Mouse (Mus musculus): ENCODE data around the gene Spcs2.

Gene Spcs2

GRCm38 (mm10) chr7:99858813-99859585 lies 4.3 kb downstream of the Spcs2 start, which contains the start of gene Xrra1:
Gene Xrra1, plus strand, starts transcription at chr7:99859116.
- peak; percentile 100 for DNase-seq

DNA sequence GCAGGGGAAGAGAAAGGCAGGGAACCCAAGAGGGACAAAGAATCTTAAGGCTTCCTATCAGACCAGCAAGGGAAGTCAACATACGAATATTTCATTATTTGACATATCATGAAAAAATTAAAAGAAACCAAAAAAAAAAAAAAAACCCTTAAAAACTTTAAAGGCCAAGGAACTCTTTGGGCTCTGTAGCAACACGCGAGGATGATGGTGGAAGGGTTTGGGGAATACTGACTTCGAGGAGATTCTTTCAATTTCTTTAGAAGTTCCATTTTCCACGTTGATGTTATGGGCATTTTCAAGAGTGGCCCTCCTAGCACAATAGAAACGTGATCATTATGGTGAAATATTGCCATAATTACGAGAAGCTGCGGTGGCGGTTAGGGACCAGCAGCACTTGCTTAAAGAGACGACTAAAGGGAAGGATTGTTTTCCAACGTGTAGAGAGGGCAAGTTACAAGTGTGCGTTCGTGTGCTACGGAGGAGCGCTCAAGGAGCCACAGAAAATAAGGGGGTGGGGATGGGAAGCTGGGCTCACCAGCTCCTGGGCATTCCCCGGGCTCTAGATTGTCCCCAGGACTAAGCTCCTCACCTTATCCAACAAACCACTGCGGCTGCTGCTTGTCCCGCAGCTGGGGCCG lies 5.0 kb downstream of the Spcs2 start:
- no peak for DNase-seq

DNA sequence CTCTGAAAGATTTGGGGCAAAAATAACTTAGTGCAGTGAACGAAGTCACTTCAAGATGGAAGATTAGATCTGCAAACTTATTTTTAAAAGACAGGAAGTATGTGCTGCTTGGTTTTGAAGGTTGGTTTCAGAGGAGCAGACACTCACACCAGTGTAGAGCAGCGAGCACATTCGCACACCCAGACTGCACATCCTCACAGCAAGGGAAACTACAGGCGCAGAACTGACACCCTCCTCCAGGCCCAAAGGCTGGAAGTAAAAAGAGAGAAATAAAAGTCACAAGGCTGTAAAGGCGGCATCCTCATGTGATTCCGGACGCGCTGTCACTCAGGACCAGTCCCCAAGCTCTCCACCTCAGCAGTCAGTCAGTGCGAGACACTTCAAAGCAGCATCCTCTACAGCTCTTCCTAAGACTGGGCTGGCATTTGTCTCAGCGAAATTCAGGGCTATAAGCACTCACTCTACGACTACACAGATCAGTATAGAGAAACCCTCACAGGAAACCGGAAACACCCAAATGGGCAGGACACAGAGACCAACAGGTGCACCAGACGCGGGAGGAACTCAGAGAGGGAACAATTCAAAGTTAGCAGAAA lies 6.9 kb downstream of the Spcs2 start:
- DNase-seq = no peak

- no peak for DNase-seq
Observed at GRCm38 (mm10) chr7:99854311-99854710, 9.0 kb downstream of the Spcs2 start.

DNA sequence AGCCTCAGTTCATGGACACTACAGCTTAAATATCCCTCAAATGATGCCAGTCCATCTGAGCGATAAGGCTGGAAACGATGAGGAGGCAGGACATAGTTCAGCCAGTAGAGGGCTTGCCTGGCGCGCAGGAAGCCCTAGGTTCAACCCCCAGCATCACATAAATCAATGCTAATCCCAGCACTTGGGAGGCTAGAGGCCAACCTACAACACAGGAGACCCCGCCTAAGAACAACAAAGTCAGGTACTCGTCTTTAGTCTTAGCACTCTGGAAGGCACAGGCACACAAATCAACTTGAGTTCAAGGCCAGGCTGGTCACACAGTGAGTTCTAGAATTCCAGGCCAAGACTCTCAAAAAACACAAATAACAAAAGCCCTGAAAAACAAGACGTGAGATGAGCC lies 9.9 kb downstream of the Spcs2 start:
- DNase-seq = no peak

DNA sequence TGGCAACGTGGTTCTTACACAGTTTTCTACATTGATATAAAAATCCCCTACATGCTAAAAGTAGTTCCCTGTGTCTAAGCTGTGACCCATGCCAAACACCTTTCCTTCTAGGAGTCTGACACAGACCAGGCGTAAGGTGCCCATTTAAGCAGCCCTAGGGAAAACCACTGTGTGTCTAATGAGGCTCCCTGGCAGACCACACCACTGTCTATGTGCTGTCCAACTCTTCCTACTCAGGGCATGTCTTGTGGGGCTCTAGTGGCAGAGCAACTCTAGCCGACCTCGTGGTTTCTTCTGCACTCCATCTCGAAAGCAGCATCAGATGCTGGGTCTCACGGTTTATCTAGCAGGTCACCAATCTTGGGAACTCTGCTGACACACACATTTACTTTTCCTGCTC lies 11.6 kb downstream of the Spcs2 start:
- no peak for DNase-seq

- DNase-seq = no peak
Observed at GRCm38 (mm10) chr7:99851121-99851520, 12.1 kb downstream of the Spcs2 start.

GRCm38 (mm10) chr7:99850534-99850933 lies 12.7 kb downstream of the Spcs2 start:
- no peak for DNase-seq

DNA sequence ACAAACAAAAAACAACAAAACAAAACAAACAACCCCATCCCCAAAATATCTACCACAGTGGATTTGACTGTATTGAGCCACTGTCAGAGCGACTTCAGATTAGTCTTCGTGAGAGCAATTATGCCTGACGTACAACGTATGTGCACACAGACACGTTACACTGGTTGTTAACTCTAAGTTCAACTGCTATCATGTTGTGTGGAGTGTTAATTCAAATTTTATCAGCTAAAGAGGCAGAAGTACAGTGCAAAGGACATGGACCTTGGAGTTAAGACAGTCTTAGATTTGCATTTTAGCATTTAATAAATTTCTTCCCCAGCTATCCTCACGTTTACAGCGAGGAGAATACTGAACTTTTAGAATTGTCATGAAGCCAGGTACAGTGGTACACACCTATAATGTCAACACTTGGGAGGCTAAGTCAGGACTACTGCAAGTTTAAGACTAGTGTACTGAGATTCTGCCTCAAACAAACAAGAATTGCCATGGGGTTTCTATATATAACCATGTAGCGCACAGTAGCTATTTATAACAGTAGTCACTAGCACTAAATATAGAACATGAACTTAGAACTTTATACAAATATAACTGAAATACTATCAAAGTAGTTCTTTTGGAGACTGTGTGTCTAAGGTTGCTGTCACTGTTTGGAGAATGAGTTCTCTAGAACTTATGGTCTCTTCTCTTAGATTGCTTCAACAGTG lies 17.6 kb downstream of the Spcs2 start:
- DNase-seq = no peak

GRCm38 (mm10) chr7:99838241-99838640 lies 25.0 kb downstream of the Spcs2 start:
- DNase-seq = peak; percentile 72

- no peak for DNase-seq
Observed at GRCm38 (mm10) chr7:99837358-99838071, 25.7 kb downstream of the Spcs2 start.

DNA sequence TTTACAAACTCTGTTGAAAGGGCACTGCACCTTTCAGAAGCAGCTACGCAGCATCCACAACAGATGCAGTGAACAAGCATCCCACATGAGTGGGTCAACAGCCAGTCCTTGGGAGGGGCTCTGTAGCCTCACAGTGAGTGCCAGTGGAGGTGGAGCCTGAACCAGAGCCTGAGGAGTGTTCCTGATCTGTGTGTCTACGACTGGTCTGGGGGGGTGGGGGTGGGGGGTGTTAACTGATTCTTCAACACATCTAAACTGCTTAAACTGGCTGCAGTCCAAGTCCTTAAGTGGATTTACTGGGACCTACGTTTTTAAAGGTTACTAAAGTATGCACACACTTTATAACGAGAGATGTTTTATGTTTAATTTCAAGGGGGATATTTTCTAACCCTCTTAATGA lies 26.5 kb downstream of the Spcs2 start:
- DNase-seq = peak; percentile 43

DNA sequence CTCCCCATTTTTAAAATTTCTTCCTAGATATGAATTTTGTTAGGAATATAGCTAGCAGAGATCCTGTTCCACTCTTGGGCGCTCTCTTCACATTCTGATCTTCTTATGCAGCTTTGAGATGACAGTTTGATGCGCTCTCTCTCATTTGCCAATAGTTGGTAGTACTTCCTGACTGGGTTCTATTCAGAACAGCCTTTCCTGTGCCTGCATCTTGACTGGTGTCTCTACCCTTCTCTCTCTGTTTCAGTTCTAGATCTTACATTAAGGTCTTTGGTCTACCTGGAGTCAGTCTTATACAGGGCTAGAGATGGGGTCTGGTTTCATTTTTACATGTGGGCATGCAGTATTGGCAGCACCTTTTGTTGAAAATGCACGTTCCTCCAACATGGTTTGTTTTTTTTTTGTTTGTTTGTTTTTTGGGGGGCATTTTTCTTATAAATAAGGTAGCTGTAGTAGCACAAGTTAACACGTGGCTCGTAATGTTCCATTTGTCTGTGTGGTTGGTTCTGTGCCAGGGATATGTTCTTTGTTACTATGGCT lies 28.9 kb downstream of the Spcs2 start:
- DNase-seq = no peak

DNA sequence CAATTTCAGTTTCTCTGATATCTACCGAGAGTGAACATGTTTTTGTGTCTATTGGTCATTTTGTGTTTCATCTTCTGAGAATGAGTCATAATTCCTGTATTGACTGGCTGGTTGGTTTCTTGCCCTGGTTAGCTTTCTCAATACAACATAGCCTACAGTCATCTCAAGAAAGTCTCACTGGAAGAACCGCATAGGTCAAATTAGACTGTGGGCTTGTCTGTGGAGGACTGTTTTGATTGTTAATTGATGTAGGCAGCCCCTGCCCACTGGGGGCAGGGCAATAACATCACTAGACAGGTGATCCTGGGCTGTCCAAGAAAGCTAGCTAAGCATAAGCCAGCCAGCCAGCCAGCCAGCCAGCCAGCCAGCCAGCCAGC lies 29.4 kb downstream of the Spcs2 start:
- no peak for DNase-seq

DNA sequence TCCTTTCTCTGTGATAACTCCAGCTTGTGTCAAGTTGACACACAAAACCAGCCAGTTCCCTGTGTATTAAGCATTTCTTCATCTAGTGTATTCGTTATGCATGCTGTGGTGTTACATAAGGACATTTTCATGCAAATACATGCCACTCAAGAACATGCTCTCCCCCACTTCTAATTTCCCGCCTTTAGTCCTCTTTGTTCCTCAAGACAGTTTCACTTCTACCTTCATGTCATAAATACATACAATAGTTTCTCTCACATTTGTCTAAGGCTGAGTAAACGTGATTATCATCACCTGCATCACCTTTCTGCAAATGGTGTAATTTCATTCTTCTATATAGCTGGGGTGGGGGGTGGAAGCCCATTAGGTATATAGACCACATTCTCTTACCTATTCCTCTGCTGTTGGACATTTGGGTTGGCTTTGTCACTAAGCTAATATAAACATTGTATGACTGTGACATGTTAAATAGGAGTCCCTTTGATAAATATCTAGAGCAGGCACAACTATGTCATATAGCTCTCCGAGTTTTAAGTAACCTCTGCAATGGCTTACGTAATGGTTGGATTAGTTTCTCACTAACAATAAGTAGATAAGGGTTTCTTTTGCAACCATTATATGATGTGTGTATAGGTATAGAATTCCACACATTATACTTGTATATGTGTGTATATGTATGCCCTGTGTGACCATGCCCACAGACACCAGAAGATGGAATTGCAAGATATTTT lies 30.0 kb downstream of the Spcs2 start:
- DNase-seq = no peak

DNA sequence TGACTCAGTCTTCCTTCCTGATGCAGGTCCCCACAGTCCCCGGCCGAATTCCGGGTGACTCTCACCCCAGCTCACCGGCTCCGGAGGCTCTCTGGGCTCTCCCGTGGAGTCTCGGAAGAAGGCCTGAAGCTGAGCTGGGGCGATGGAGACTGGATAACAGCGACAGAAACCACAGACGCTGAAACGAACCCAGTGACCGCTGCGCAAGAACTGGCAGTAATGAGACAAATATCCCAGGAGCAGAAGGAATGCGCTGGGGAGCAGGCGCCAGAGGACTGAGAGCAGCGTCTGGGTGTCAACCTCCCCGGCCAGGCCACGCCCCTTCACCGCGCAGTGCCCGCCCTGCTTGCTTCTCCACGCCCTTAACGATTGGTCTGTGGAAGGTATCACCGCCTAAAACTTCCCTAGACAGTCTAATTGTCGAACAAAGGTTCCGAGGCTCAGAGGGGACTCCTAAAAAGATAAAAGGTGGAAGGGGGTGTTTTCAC lies 35.1 kb downstream of the Spcs2 start, which contains the start of gene Neu3:
Gene Neu3 (minus strand): TSS at position 335 of the 488 bp plus-strand sequence.
- peak; percentile 93 for DNase-seq

- no peak for DNase-seq
Observed at GRCm38 (mm10) chr7:99826096-99826495, 37.2 kb downstream of the Spcs2 start.

DNA sequence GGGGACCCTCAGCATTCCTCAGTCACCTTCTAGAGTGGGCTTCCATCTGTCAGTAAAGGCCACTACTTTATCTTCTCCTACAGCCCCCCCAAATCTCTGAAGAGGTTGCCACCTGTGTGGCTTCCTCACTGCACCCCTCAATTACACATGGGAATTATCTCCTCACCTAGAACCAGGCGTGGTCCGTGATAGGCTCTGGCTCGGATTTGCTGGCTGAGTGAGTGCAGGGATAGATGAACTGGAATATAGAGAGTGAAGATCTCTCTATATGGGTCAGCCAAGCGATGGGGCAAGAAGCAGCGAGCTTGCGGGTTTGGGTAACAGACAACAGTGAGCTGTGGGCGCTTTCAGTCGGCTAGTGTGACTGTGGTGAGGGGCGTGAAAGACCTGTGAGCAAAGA lies 37.8 kb downstream of the Spcs2 start:
- DNase-seq = no peak

GRCm38 (mm10) chr7:99824649-99825483 lies 38.4 kb downstream of the Spcs2 start:
- DNase-seq = no peak

DNA sequence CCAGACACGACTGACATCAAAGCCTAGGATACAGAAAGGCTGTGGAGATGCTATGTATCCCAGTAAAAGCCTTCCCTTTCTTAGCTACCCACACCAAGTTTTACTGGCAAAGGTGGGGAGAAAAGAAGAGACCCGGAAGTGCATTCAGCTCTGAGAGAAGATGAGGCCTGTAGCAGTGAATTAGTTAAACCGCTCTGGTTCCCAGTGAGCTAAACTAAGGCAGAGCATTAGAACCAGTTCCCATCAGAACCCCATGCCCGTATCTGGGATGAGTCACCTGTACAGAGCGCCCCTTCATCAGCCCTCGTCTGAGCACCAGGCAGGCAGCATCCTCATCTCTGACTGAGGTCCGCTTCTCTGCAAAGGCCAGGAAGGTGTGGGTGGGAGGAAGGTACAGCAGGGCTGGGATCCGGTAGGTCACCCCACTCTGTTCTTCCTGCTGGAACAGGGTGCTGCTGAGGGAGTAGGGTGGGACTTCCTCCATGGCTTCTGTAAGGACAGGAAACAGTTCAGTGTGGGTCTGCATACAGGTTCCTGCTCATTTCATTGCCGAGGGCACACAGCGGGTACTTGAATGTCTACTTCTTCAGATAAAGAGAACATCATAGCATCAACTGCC lies 40.1 kb downstream of the Spcs2 start:
- DNase-seq = no peak
